17 mouse cellular contexts compared by ENCODE assay signal in the genomic region with DNA sequence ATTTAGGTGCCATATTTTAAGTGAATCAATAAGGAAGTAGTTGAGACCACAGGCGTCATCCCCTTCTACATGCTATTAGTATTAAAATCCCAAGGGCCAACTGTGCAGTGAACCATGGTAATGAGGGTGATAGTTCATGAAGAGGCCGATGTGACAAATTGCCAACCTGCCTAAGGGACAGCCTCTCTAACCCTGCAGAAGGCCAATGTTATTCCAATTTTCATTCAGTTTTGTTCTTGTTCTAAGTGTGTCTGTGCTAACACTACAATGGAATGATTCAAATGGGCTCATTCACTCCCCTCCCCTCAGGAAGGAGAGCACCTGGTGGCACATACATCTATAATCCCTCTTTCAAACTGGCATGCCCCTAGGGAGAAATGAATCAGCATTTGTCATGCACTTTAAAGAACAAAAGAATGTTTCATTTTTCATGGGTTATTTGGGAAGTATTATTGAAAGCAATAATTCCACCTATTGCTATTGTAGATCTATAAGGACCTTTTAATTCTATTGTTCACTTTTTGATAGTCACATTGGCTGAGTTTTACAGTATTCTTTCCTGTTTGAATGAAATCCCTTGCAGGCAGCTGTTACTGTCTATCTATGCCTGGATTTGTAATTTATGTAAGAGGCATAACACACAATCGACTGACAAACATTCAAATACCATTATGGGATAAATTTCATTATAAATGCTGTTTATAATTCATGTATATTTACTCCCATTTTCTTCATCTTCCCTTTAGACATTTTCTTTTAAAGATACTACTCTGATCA.
A peak's percentile ranks its signal among the peaks of the same experiment; 100 is the strongest.
DNase-seq lines count a peak whose midpoint lies in the region; ATAC-seq and TF ChIP-seq lines count a peak whose summit lies in the region.
"Had no signal": no experiment of that assay in that cellular context is flagged by ENCODE, and none has a peak within 500 bp of the region (broad histone marks: within the 10 kb centered on the region; RNA-seq: fewer than 3 reads in every experiment).

No protein-coding gene starts in this region.

- ATAC-seq in hindbrain, embryonic 16.5 days, result no peak
- ATAC-seq in limb, embryonic 14.5 days (ENCODE audit: low FRiP score, low read depth), result peak; percentile 37; the same call in 1 of the 2 replicates
- ATAC-seq in erythroblast, adult 5-6 weeks (replicated peaks; ENCODE audit: low FRiP score, poor library complexity, severe bottlenecking), result no peak
- ATAC-seq: inflammation-experienced regulatory T-cells, adult 6 months; liver, postnatal 0 days had no signal

- WGBS in hindbrain, embryonic 10.5 days, result 43% methylated on average over 3 of the region's 3 CpGs
- 22% methylated on average over 3 of the region's 3 CpGs for WGBS in hindbrain, embryonic 16.5 days
- WGBS in limb, embryonic 14.5 days, result 58% methylated on average over 3 of the region's 3 CpGs

- peak; percentile 10 for DNase-seq in hindbrain, embryonic 10.5 days (ENCODE audit: low spot score)
- DNase-seq in A20 (ENCODE audit: low read depth, low spot score), result peak; percentile 8
- peak; percentile 45 for DNase-seq in embryo, embryonic 11.5 days (ENCODE audit: low read depth, low spot score)
- DNase-seq in limb, embryonic 14.5 days (ENCODE audit: low spot score), result no peak
- no peak for DNase-seq in layer of hippocampus, postnatal 14 days (ENCODE audit: low spot score in 2 of 2)
- no peak for DNase-seq in urinary bladder, adult 2 months (ENCODE audit: low spot score)
- DNase-seq: adrenal gland, adult 8-10 months; cerebellum, postnatal 10 days; kidney, postnatal 10 days; left cerebral cortex, postnatal 4 days; liver, postnatal 0 days; lung, postnatal 4 days; thymus, postnatal 14 days had no signal

- no peak overlapping the region for H3K4me3 ChIP-seq in hindbrain, embryonic 10.5 days
- H3K4me3 ChIP-seq in hindbrain, embryonic 16.5 days (ENCODE audit: low read length), result no peak overlapping the region
- no peak overlapping the region for H3K4me3 ChIP-seq in limb, embryonic 14.5 days (replicated peaks; ENCODE audit: low read length)
- H3K4me3 ChIP-seq: stomach, embryonic 15.5 days had no signal

- H3K9ac ChIP-seq in hindbrain, embryonic 16.5 days (ENCODE audit: low read depth, low read length), result no peak overlapping the region
- no peak overlapping the region for H3K9ac ChIP-seq in limb, embryonic 14.5 days (ENCODE audit: low read depth, low read length, severe bottlenecking)
- H3K9ac ChIP-seq: liver, postnatal 0 days; stomach, embryonic 15.5 days had no signal

- TF ChIP-seq POLR2A in limb, embryonic 14.5 days (IDR thresholded peaks at IDR 0.05; ENCODE audit: borderline replicate concordance, extremely low read depth, insufficient read depth, insufficient read length), result no peak

- no peaks in the 10 kb centered on the region for H3K36me3 ChIP-seq in hindbrain, embryonic 10.5 days
- H3K36me3 ChIP-seq in hindbrain, embryonic 16.5 days (ENCODE audit: control insufficient read depth, insufficient read depth, low read length), result no peaks in the 10 kb centered on the region
- no peaks in the 10 kb centered on the region for H3K36me3 ChIP-seq in limb, embryonic 14.5 days (ENCODE audit: control insufficient read depth, insufficient read depth, low read length)
- H3K36me3 ChIP-seq: stomach, embryonic 15.5 days had no signal

- H3K27ac ChIP-seq in hindbrain, embryonic 10.5 days, result no peak overlapping the region
- no peak overlapping the region for H3K27ac ChIP-seq in hindbrain, embryonic 16.5 days (ENCODE audit: low read depth, low read length)
- H3K27ac ChIP-seq in limb, embryonic 14.5 days (replicated peaks; ENCODE audit: low read depth, low read length), result no peak overlapping the region
- H3K27ac ChIP-seq: stomach, embryonic 15.5 days had no signal

- H3K4me1 ChIP-seq in hindbrain, embryonic 10.5 days (replicated peaks), result peaks cover 8% of the 10 kb centered on the region
- H3K4me1 ChIP-seq in hindbrain, embryonic 16.5 days (ENCODE audit: control insufficient read depth, insufficient read depth, low read depth, low read length), result no peaks in the 10 kb centered on the region
- no peaks in the 10 kb centered on the region for H3K4me1 ChIP-seq in limb, embryonic 14.5 days (ENCODE audit: control insufficient read depth, insufficient read depth, low read length)
- H3K4me1 ChIP-seq: stomach, embryonic 15.5 days had no signal

- no peak overlapping the region for H3K4me2 ChIP-seq in hindbrain, embryonic 16.5 days (ENCODE audit: low read length)
- H3K4me2 ChIP-seq in limb, embryonic 14.5 days (replicated peaks; ENCODE audit: low read depth, low read length, severe bottlenecking), result no peak overlapping the region
- H3K4me2 ChIP-seq: stomach, embryonic 15.5 days had no signal

- no peaks in the 10 kb centered on the region for H3K27me3 ChIP-seq in hindbrain, embryonic 10.5 days (ENCODE audit: insufficient read depth, poor library complexity, severe bottlenecking)
- no peaks in the 10 kb centered on the region for H3K27me3 ChIP-seq in hindbrain, embryonic 16.5 days (replicated peaks; ENCODE audit: control insufficient read depth, insufficient read depth, low read length)
- H3K27me3 ChIP-seq in limb, embryonic 14.5 days (ENCODE audit: control insufficient read depth, insufficient read depth, low read length), result no peaks in the 10 kb centered on the region
- H3K27me3 ChIP-seq: stomach, embryonic 15.5 days had no signal

- no peaks in the 10 kb centered on the region for H3K9me3 ChIP-seq in hindbrain, embryonic 10.5 days
- H3K9me3 ChIP-seq in hindbrain, embryonic 16.5 days (ENCODE audit: control insufficient read depth, low read length), result no peaks in the 10 kb centered on the region
- no peaks in the 10 kb centered on the region for H3K9me3 ChIP-seq in limb, embryonic 14.5 days (ENCODE audit: control insufficient read depth, low read length)
- H3K9me3 ChIP-seq: stomach, embryonic 15.5 days had no signal

Comparison
In these comparisons a context has a peak if more than half of its experiments do, and no peak if none do; other contexts are left out.
1. DNase-seq: peak in hindbrain, embryonic 10.5 days (single experiment), A20 (single experiment) and embryo, embryonic 11.5 days (single experiment); none in limb, embryonic 14.5 days (single experiment), layer of hippocampus, postnatal 14 days (0 of 2) and urinary bladder, adult 2 months (single experiment).